15 mouse cellular contexts compared by ENCODE assay signal in the genomic region with DNA sequence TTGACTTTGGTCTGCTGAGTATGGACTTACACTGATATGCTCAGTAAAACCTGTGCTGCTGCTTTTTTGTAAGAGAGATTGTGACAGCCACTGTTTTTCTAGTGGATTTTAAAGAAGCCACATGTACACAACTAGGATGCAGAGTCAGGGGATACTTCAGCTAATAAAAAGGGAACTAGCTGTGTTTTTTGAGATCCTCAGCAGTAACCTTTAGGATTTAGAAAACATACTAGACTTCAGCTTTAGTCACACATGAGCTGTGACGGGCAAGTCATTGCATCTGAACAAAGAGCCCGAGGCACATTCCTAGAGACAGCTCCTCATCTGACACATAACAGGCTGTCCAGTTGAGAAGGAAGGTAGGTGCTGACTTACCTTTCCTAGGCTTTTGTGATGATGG. TPM values are rescaled to one million over a fixed set of nuclear protein-coding genes. Genes with fewer than 3 reads are reported as not detected.
"Had no signal": no experiment of that assay in that cellular context is flagged by ENCODE, and none has a peak within 500 bp of the region (broad histone marks: within the 10 kb centered on the region; RNA-seq: fewer than 3 reads in every experiment).

A gene (plus strand): TSS at position 251 of the 400 bp plus-strand sequence.

- H3K36me3 ChIP-seq: midbrain, embryonic 13.5 days; neural tube, embryonic 15.5 days had no signal

- H3K9me3 ChIP-seq: midbrain, embryonic 13.5 days; neural tube, embryonic 15.5 days had no signal

- H3K27me3 ChIP-seq: midbrain, embryonic 13.5 days; neural tube, embryonic 15.5 days had no signal

- ATAC-seq: lung, postnatal 0 days; midbrain, embryonic 13.5 days had no signal

- H3K4me2 ChIP-seq: midbrain, embryonic 13.5 days; neural tube, embryonic 15.5 days had no signal

- H3K27ac ChIP-seq: left cerebral cortex, adult 2 months; liver, embryonic 14.5 days; midbrain, embryonic 13.5 days; neural tube, embryonic 15.5 days had no signal

- DNase-seq: kidney, adult 2 months; kidney, postnatal 25 days; liver; lung, adult 18-20 months; lung, postnatal 4 days; right cerebral cortex, adult 18-20 months; right cerebral cortex, postnatal 25 days; thymus, adult 18-20 months; thymus, postnatal 14 days had no signal

- H3K4me3 ChIP-seq: left cerebral cortex, adult 2 months; midbrain, embryonic 13.5 days; myocyte; neural tube, embryonic 15.5 days had no signal

- H3K9ac ChIP-seq: liver, embryonic 14.5 days; midbrain, embryonic 13.5 days; neural tube, embryonic 15.5 days had no signal

- H3K4me1 ChIP-seq: midbrain, embryonic 13.5 days; neural tube, embryonic 15.5 days had no signal

RNA-seq across cellular contexts. Expression of the gene that starts here (rescaled TPM):
- polyA plus RNA-seq: myocyte had no signal
